In genomic region chr9:67845012-67845411, GRCm38 (mm10) we compare ENCODE assay signal across 18 mouse cellular contexts. TPM values are rescaled to one million over a fixed set of nuclear protein-coding genes. Genes with fewer than 3 reads are reported as not detected.
A peak's percentile ranks its signal among the peaks of the same experiment; 100 is the strongest.
DNase-seq lines count a peak whose midpoint lies in the region; ATAC-seq and TF ChIP-seq lines count a peak whose summit lies in the region.
"Had no signal": no experiment of that assay in that cellular context is flagged by ENCODE, and none has a peak within 500 bp of the region (broad histone marks: within the 10 kb centered on the region; RNA-seq: fewer than 3 reads in every experiment).

No protein-coding gene starts in this region.

- peak overlapping the region; percentile 37 for H3K4me3 ChIP-seq in bone marrow macrophage, adult 2 months (ENCODE audit: insufficient read depth, low read length)
- H3K4me3 ChIP-seq in liver, embryonic 11.5 days (ENCODE audit: low read depth, low read length): no peak overlapping the region
- H3K4me3 ChIP-seq: heart, embryonic 12.5 days; intestine, embryonic 15.5 days; neural tube, embryonic 15.5 days had no signal

- no peaks in the 10 kb centered on the region for H3K9me3 ChIP-seq in liver, embryonic 11.5 days (ENCODE audit: control insufficient read depth, low read length)
- H3K9me3 ChIP-seq: heart, embryonic 12.5 days; intestine, embryonic 15.5 days; neural tube, embryonic 15.5 days had no signal

- WGBS in liver, embryonic 11.5 days: 74% methylated on average over 4 of the region's 4 CpGs

- no peak for TF ChIP-seq CTCF in bone marrow macrophage, adult 2 months (IDR thresholded peaks at IDR 0.05; ENCODE audit: low read depth, low read length)

- H3K36me3 ChIP-seq in liver, embryonic 11.5 days (ENCODE audit: control insufficient read depth, insufficient read depth, low read length): 0 out of 2 replicates have a peak, but pooled peaks cover 4% of the 10 kb centered on the region
- H3K36me3 ChIP-seq: heart, embryonic 12.5 days; intestine, embryonic 15.5 days; neural tube, embryonic 15.5 days had no signal

- intact Hi-C loops in left cerebral cortex, postnatal 10 days (cut with DNase I): no loop called here

- H3K4me1 ChIP-seq in bone marrow macrophage, adult 2 months (ENCODE audit: control insufficient read depth, insufficient read depth, low read length): peaks cover 53% of the 10 kb centered on the region
- H3K4me1 ChIP-seq in liver, embryonic 11.5 days (replicated peaks; ENCODE audit: control insufficient read depth, insufficient read depth, low read length): peaks cover 18% of the 10 kb centered on the region

- H3K4me2 ChIP-seq in liver, embryonic 11.5 days: 0 out of 2 replicates have a peak overlapping the region, but pooled peaks have one; percentile 14
- H3K4me2 ChIP-seq: heart, embryonic 12.5 days; intestine, embryonic 15.5 days; lung, embryonic 14.5 days; midbrain, embryonic 11.5 days; neural tube, embryonic 15.5 days had no signal

- peak overlapping the region; percentile 93 for H3K27ac ChIP-seq in bone marrow macrophage, adult 2 months (ENCODE audit: insufficient read depth, low read depth, low read length)
- no peak overlapping the region for H3K27ac ChIP-seq in liver, embryonic 11.5 days (ENCODE audit: low read depth, low read length)
- H3K27ac ChIP-seq: intestine, embryonic 15.5 days; neural tube, embryonic 15.5 days had no signal

- TF ChIP-seq POLR2A in bone marrow macrophage, adult 2 months (IDR thresholded peaks at IDR 0.05; ENCODE audit: borderline replicate concordance, low read depth, low read length): no peak

- ATAC-seq in liver, embryonic 11.5 days (replicated peaks; ENCODE audit: low FRiP score): no peak
- peak; percentile 78 for ATAC-seq in monocyte, adult 5-6 weeks (replicated peaks; ENCODE audit: insufficient number of reproducible peaks, low FRiP score, low TSS enrichment, poor library complexity, severe bottlenecking)
- ATAC-seq: forebrain, postnatal 0 days; intestine, embryonic 15.5 days had no signal

- no peaks in the 10 kb centered on the region for H3K27me3 ChIP-seq in liver, embryonic 11.5 days (replicated peaks; ENCODE audit: control insufficient read depth, insufficient read depth, low read length)
- H3K27me3 ChIP-seq: CH12.LX; heart, embryonic 12.5 days; intestine, embryonic 15.5 days; neural tube, embryonic 15.5 days had no signal

- peak; percentile 63 for DNase-seq in lung, postnatal 36 days
- DNase-seq in lung, adult 18-20 months: no peak
- DNase-seq in liver, embryonic 11.5 days (ENCODE audit: low spot score): no peak
- no peak for DNase-seq in urinary bladder, postnatal 14 days (ENCODE audit: low spot score)
- DNase-seq in left cerebral cortex, postnatal 10 days (ENCODE audit: extremely low spot score in 1 of 2, low spot score in 2 of 2): no peak
- DNase-seq: adrenal gland, postnatal 25 days; forebrain, postnatal 0 days; gastrocnemius, postnatal 14 days; lung, embryonic 14.5 days; retina, postnatal 1 day had no signal

- no peak overlapping the region for H3K9ac ChIP-seq in liver, embryonic 11.5 days (ENCODE audit: low read depth, low read length)
- H3K9ac ChIP-seq: forebrain, postnatal 0 days; heart, embryonic 12.5 days; intestine, embryonic 15.5 days; lung, embryonic 14.5 days; neural tube, embryonic 15.5 days had no signal

RNA-seq across cellular contexts. Expression of gene Vps13c, which starts 4.8 kb away (rescaled TPM):
- polyA plus RNA-seq in bone marrow macrophage, adult 2 months (2012; ENCODE audit: insufficient read depth, insufficient read length, missing spikeins): 34.7 and 39.0 TPM in 2 replicates
- polyA plus RNA-seq in liver, embryonic 11.5 days (2014; fragmentation: Nextera tagmentation; extraction: Ambion mirVana): 13.5 and 14.7 TPM in 2 replicates
- 36.3 to 68.6 TPM (median 52.1 TPM) in 3 replicates for total RNA-seq in monocyte, adult 5-6 weeks (2017)
- total RNA-seq in left cerebral cortex, postnatal 10 days (2021): 10 to 100 TPM; 50.6 to 55.8 TPM

RNA-seq across cellular contexts. Expression of gene C2cd4a, which starts 12.9 kb away (rescaled TPM):
- not detected in 2 replicates for polyA plus RNA-seq in bone marrow macrophage, adult 2 months (2012; ENCODE audit: insufficient read depth, insufficient read length, missing spikeins)
- polyA plus RNA-seq in liver, embryonic 11.5 days (2014; fragmentation: Nextera tagmentation; extraction: Ambion mirVana): 2.6 and 4.2 TPM in 2 replicates
- not detected in 3 replicates for total RNA-seq in monocyte, adult 5-6 weeks (2017)
- total RNA-seq in left cerebral cortex, postnatal 10 days (2021): under 1 TPM in 1 of 2 experiments, not detected in 1; 0.24 TPM
- total RNA-seq: adrenal gland, postnatal 25 days; hematopoietic stem cell, adult 5-6 weeks had no signal
- polyA plus RNA-seq: midbrain, embryonic 11.5 days had no signal
